Mouse (Mus musculus): ENCODE measurements around the gene Synj2.

- TF ChIP-seq POLR2A (IDR thresholded peaks at IDR 0.05; ENCODE audit: low read depth, low read length) (no peak), CTCF (IDR thresholded peaks at IDR 0.05; ENCODE audit: extremely low read depth, insufficient read depth, insufficient read length, insufficient replicate concordance) (no peak)
Observed at GRCm38 (mm10) chr17:5903630-5904301, 37.3 kb upstream of the Synj2 start.
